Mouse (Mus musculus) activated CD4-positive, CD25-positive, alpha-beta regulatory T cell, adult 4 months (primary cell): ENCODE results near the gene Fsip1. TPM values are rescaled to one million over a fixed set of nuclear protein-coding genes. Genes with fewer than 3 reads are reported as not detected.
"Not testable (repeated sequence)": the region's sequence is repeated elsewhere in the genome, so short reads cannot be mapped to it uniquely, and the experiment has no call there.

Source experiments
- ATAC-seq: one replicate; pipeline ENCODE4 v1.8.0; 2017
- polyA plus RNA-seq, 2 experiments: library from polyadenylated mRNA; unstranded; fragments of 100-300 nt; shearing (Covaris generic); gene quantifications; one replicate each; pipeline ENCODE4 v1.2.1; 2017

Gene Fsip1
- polyA plus RNA-seq, 2 experiments from 2014 or later = not detected

DNA sequence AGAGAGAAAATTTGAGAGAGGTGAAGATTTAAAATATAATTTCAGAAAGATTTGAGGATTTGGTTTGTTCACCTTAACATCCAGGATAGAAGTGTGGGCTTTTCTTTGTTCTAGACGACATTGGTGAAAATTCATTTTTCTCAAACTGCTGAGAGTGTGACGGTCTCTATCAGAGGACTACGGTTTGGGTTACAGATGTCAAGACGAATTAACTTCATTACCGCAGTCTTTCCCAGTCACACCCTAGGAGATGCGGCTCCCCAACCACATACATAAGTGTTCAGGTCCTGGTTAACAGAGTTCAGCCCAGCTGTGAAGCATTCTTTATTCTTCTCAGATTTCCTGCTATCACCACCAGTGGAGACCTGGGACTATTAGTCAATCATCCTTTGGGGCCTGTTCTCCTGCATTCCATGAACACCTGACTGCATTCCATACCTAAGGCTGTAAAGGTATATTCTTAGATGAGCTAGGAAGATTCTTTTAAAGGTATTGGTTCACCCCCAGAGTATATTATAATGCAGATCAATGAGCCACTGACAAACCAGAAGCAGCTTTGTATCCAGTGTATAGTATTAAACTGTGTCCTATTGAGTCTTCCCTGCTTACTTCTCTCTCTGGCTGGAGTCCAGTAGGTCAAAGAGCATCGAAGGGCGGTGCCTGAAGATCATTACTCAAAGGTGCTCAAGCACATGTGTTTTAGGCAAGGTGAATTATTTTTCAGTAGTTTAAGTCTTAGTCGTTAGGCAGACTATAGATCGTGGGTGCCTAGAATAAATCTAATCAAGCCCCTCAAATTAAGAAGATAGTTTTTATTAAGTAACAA, 82.0 kb downstream of the Fsip1 start:
- no peak for ATAC-seq

DNA sequence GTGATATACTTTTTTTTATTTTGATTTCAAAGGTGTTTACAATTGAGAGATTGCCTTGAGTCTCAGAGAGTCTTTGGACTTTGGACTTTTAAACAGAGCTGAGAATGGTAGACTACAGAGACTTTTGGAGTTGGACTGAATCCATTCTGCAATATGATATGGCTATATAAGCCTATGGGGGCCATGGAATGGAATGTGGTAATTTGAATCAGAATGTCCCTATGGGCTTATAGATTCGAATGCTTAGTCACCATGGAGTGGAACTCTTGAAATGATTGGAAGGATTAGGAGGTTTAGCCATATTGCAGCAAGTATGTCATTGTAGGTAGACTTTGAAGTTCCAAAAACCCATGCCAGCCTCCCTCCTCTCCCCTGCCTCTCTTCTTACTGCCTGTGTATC, 88.5 kb downstream of the Fsip1 start:
- no peak for ATAC-seq

DNA sequence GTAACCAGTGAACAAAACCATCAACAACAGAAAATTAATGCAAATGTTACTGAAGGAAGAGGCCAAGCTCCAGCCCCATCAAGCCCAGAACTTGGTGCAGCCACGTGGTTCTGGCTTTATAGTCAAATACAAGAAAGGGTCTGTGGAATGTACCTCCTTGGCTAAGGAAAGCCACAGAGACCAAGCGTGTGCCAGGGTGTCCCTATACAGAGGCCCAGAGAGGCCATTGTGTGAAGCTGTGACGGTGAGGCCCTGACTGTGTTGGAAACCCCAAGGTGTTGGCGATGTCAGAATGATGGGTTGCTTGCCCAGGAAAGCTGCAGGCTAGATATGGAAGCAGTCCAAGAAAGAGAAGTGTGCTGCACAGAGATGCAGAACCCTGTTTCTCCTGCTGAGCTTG, 89.0 kb downstream of the Fsip1 start:
- ATAC-seq = no peak

DNA sequence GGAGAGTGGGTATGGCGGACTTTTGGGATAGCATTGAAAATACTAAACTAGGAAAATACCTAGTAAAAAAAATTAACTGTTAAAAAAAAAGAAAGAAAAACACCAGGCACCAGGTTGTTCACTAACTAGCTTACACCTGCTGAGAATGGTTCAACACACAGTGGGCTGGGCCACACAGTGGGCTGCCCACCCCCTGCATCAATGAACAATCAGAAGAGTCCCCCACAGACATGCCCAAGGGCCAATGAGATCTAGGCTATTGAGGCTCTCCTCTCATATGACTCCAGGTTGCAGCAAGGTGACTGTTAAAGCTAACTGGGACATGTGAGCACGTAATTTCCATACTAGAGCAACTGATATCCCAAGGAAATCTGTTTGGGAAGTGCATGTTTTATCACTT, 91.1 kb downstream of the Fsip1 start:
- ATAC-seq = no peak

DNA sequence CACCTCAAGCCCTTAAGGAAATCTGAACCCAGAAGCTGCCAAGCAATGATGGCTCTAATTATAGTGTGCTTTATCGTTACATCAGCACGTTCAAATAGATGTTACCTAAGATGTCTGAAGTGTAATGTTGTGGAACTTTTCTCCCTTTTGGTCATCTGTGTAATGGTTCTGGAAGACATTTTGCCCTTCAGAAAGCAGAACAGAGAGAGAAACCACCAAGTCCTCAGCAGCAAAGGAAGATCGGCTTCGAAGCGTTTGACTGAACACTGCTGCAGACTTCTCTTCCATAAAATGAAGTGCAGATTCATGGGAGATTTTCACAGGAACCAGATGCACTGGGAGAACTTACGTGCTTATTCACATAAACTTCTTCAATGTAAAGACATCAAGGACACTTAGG, 92.6 kb downstream of the Fsip1 start:
- no peak for ATAC-seq

DNA sequence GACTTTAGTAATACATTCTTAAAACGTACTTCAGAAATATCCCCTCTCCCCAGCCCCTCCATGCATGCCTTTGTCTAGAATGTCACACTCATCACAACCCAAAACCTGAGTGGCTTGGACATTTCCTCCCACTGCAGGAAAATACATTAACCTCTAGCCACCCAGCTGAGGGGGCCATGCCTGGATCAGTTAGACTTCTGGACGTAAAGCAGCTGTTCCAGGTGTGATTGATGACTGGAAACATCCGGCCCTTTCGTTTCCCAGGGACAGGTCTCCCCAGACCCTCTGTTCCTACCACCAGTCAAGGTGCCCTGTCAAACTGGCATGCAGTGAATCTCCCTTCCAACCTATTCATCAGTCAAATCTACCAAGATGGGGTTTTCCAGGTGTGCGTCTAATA, 94.3 kb downstream of the Fsip1 start:
- ATAC-seq = no peak

DNA sequence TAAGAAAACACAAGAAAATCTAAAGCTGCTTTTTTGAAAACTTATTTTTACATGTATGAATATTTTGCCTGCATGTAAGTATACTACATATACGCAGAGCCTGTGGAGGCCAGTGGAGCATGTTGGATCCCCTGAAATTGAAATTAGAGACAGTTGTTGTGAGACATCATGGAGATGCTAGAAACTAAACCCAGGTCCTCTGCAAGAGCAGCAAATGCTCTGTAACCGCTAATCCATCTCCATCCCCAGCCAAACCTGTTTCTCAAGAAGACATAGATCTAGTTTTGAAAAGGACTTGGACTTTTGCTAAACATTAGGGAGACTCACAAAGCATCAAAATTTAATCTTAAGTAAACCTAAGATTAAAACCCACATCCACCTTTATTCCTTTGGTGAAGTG, 95.8 kb downstream of the Fsip1 start:
- ATAC-seq = no peak

DNA sequence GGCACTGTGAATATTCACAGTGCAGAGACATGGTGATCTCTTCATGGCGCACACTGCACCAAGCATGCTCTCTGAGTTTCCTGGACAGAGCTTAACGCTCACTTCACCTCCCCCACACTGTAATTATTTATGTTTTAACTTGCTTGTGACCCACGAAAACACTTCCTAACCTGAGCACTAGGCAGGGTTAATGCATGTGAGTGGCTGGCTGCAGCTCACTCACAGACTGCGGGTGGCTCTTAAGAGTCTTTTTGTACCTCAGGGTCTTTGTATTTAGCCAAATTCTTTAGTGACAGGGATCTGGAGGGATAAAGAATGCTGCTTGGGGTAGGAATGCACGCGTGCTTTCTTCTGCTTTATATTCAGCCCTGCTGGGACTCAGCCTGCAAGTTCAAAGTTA, 96.2 kb downstream of the Fsip1 start:
- ATAC-seq = no peak

DNA sequence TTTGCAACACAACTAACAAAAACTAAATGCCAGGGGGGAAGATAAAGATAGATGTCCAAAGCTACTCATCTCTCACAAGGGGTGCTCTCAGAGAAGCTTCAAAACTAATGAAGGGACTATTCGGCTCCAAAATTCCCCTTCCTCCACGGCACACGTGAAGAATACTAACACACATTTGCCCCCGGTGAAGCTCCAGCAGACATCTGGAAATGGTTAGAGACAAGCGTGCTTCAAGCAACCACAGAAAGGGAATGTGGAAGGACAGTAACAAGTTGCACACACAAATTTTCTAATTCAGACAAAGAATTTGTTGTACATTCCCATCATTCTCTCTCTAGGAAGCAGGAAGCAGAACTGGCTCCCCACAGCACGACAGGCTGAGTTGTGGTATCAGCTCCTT, 97.6 kb downstream of the Fsip1 start:
- no peak for ATAC-seq

DNA sequence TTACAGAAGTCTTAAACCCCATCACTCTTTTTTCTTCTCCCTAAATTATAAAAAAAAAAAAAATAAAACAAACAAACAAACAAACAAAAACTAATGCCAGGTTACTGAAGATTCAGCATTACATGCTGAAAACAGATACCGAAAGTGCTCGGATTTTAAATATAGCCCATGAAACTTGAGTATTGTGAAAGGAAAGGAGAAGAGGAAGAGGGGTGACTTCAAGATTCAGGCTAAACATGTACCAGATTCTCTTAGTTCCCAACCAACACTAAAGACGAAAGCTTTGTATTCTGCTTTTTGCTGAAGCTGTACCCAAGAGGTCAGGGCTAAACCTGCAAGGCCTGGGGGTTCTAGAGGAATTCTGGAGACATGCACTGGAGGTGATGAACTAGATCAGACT, 98.7 kb downstream of the Fsip1 start:
- no peak for ATAC-seq

DNA sequence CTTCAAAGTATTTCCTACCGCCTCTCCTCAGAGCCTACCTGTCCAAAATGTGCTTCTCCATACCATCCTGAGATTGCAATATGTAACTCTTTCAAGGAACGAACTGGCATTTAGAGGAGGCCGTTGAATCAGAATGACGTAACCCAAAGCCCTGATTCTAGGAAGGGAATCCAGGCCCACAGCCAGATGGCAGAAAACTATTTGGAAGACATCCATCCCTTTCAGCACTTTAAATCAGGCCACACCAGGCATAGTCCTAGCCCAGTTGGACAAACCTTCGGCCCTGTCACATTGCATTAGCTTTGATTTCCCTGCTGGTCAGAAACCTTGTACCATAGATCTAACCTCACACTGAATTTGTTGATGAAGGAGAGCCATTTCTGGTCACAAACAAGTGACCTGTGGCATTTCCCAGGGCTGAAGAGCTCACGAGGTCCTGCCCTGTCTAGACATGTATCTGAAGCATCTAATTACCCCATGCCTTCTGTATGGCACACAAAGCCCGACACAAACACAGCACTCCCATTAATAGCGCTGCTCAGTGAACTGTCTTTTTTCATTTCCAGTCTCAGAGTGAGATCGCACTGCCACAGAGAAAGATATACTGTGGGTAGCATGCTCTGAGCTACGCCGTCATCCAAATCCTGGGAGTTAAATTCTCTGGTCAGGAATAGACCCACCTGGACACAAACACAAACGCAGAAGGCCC, 106.8 kb downstream of the Fsip1 start:
- ATAC-seq = no peak

DNA sequence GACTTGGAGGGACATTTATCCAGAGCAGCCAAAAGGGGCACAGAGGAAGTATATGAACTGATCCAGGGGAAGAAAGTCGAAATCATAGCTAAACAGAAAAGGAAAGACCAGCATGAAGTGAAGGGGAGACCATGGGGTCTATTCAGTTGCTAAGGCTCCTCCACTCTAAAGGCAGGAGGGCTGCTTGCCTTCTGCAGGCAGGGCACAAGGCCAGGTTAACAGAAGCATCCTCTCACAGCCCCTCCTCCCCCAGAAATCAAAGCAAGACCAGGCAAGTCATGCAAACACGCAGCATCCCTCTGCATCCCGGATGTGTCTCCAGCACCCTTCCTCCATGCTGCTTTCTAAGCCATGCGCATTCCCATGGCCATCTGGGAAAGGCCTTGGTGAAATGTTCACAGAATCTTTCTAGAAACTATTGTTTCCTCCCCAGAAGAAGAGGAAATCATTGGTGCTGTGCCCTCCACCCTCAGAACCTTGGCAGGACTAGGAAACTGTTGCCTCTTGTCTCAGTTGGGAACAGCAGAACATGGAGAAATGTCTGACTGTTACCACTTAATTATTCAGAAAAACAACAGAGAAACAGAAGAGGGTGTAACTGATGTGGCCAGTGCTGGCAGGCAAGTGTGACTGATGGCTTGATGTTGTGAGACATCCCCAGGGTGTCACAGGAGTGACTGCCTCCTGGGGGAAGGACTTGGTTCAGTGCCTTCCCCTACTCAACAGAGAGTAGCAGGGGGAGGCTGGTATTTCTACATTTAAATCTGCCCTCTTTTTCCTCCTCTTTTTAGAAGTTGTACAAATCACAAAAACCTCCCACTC, 108.2 kb downstream of the Fsip1 start:
- no peak for ATAC-seq

DNA sequence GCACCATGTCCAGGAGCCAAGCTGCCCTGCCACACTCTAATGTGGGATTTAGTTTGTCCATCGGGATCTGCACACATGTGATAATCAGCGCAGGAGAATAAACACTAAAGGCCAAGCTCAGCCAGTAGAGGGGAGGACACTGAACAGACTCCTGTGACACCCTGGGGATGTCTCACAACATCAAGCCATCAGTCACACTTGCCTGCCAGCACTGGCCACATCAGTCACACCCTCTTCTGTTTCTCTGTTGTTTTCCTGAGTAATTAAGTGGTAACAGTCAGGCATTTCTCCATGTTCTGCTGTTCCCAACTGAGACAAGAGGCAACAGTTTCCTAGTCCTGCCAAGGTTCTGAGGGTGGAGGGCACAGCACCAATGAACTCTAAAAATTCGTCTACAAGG, 109.0 kb downstream of the Fsip1 start:
- ATAC-seq = not testable (repeated sequence)

DNA sequence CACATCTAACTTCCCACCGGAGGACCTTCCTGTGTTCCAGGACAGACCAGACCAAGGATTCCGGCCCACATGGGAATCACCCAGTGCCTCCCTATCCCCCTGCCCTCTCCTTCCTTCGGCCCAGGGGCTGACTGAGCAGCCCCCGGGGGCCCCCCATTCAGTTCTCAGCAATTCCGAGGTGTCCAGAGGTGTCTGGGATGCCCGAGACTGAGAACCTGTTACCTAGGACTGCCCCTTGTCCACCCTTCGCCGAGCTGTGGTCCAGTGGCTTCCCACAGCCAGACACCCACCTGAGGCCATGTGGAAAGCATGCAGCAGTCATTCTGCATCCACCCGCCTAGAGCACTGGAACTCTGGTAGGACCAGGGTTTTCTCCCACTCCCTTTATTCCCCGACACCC, 115.1 kb downstream of the Fsip1 start:
- ATAC-seq = no peak

DNA sequence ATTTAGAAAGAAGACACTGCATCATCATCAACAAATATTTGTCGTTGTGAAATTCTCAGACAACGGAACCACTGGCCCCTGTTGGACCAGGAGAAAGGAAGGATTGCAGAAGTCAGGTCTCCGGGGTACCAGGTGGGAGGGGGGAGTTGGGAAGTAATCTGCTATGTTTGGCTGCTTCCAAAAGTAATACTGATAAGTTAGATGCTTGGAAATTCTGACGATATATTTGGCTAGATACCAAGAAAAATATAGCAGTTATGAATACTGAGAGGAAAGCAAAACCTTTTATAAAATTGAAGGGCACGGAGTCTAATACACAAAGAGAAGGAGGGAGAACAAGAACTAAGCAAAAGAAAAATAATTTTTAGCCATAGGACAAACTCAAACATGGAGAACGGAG, 117.5 kb downstream of the Fsip1 start:
- ATAC-seq = no peak

DNA sequence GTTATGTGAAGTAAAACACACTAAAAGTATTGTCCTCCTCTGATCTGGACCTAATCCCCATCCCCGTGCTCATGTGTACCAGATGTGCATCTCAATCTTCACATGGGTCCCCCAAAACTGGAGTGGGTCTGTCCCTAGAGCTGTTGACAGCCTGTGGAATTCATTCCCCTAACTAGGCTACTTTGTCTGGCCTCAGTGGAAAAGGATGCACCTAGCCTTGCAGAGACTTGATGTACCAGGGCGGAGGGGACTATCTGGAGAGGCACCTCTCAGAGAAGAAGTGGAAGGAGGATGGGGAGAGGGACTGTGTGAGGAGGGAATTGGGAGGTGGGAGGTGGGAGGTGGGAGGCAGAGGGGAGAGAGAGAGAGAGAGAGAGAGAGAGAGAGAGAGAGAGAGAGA, 119.0 kb downstream of the Fsip1 start:
- no peak for ATAC-seq

DNA sequence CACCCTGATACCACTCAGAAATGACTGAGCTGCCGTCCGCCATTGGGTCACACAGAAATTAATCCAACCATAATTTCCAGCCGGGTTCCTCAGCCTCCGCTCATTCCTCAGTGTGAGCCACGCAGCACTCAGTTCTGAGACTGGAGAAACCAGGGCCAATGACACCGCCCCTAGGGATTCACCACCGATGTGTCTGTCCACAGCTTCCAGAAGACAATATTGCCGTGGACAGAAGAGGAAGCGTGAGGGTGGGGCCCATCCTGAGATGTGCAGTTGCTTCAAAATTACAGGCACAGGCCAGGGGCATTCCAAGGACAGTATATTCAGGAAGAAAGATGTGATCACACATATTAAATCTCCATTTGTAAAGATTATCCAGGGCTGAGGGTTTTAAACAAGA, 119.7 kb downstream of the Fsip1 start:
- no peak for ATAC-seq

DNA sequence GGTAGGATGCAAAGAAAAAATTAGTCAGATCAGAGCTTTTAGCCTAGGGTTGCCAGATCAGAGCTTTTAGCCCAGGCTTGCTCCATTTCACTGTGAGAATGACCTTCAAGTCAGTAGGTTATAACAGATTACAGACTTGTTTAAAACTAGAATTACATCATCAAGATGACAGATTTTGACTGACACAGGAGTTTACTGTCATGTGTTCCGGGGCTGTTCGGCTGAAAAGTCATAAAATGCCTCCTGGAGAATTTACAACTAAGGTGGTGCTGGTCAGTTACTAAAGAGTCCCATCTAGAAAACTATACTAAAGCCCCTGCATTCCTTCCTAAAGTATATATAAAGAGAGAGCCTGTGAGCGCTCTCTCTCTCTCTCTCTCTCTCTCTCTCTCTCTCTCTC, 128.5 kb downstream of the Fsip1 start:
- no peak for ATAC-seq

DNA sequence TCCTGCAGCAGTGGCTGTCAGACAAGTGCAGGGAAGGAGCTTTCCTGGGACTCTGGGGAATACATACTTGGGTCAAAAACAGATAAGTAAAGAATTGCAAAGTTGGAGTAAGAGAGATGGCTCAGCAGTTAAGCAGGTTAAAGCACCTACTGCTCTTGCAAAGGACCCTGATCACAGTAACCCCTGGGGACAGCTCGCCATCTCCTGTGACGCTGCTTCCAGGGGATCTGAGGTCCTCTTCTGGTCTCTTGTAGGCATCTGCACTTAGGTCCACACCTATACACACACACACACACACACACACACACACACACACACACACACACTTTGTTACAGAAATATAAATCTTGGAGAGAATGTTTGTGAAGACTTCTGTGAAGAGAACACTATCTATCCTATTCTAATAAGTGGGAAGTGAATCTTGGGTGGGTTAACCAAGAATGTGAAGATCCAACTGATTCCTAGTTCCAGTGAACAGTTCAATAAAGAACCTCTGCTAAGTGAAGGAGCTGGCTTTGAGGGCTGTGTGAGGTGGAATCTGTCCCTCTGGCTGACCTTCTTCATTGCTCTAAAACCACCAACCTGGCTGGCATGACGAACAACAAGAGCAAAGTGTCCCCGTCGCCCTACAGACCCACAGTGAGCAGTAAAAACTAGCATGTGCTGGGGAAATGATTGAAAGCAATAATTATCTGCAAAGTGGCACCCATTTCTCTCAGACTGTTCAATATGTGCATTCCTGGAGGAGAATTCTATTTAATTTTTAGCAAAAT, 129.1 kb downstream of the Fsip1 start:
- ATAC-seq = no peak

DNA sequence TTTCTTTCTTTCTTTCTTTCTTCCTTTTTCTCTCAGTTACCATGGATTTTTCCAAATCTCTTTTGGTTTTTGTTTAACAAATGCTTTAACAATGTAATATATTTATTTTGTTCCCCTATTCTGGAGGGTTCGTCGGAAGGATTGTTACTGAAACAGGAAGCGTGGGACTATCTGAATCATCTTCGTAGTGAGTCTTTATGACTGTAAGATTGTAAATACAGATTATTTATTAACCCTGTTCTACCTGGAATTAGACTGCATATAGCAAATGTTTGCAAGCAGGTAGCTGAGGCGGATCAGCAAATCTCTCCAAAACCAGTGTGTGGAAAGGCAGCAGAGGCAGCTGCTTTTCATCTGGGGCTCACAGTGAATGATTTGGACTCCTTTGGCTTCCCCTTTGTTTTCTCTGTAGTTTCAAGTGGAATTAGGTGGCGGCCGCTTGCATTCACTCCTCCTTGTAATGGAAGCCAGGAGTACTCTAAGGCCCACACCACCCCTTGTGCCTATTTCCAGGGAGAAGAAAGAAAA, 130.8 kb downstream of the Fsip1 start:
- no peak for ATAC-seq

DNA sequence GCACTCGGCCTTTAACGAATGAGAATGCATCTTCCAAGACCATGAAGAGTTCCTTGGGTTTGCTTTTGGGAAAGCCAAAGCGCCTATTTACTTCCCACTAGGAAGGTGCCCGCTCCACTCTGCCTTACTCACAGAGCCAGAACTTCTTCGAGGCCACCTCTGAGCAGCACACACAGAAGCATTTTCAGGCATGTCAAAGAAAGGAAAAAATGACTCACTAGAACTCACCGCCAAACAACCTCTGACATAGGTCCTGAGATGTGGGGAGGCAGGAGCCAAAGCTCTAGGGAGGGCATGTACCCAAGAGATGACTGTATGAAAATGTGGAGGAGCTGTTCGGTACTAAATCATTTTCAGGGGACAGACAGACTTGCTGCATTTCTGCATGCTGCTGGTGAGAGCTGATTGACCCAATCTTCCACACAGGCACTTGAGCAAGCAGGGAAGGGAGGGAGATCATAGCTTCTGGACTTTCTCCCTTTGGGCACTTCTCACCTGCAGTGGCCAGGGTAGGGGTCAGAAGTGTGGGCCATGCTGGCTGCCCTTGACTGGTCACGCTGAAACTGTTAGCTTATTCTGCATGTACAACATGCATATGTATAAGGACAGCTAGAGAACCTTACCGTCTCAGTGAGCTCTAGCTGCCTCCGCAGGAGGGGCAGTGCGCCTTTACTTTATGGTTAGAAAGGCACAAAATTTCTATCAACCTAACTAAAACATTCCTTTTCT, 131.4 kb downstream of the Fsip1 start:
- ATAC-seq = no peak

DNA sequence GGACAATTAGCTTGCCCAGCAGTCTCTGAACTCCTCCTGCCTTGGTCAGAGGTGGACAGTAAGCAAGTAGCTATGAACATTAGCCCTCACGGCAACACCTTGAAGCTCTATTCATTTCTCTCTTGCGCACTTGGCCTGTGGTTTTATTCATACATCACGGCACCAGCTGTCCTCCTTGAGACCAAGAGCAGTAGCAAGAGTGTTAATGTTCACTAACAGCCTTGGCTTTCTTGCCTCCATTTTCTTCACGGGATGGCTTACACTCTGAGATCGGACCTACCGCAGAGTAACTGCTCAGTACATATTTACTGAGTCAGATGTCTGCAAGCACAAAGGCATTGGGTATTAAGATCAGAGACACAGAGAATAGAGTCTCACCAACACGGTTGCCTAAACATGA, 132.3 kb downstream of the Fsip1 start:
- ATAC-seq = no peak
